Mouse (Mus musculus) right cerebral cortex, postnatal 14 days (tissue): ENCODE results near the gene Rbp7.

ENCODE experiments used
- DNase-seq: peaks from one replicate; pipeline ENCODE4 v3.0.0; 2022

Rbp7 gene

GRCm38 (mm10) chr4:149404640-149405465 lies 49.9 kb downstream of the Rbp7 start:
- peak; percentile 49 for DNase-seq

GRCm38 (mm10) chr4:149403037-149403436 lies 51.7 kb downstream of the Rbp7 start:
- DNase-seq = no peak

- no peak for DNase-seq
These were observed 53.2 kb downstream of the Rbp7 start for GRCm38 (mm10) chr4:149401591-149401982.

GRCm38 (mm10) chr4:149400878-149401590 lies 53.7 kb downstream of the Rbp7 start:
- DNase-seq = no peak
